28 mouse cellular contexts compared by ENCODE assay signal in genomic region chr13:100156624-100157023, GRCm38 (mm10). TPM values are rescaled to one million over a fixed set of nuclear protein-coding genes. Genes with fewer than 3 reads are reported as not detected.
DNase-seq lines count a peak whose midpoint lies in the region; ATAC-seq and TF ChIP-seq lines count a peak whose summit lies in the region.
"Had no signal": no experiment of that assay in that cellular context is flagged by ENCODE, and none has a peak within 500 bp of the region (broad histone marks: within the 10 kb centered on the region; RNA-seq: fewer than 3 reads in every experiment).

No protein-coding gene starts in this region.

- peak; percentile 12 for DNase-seq in lung, postnatal 25 days (ENCODE audit: low spot score)
- DNase-seq in lung, postnatal 10 days, result no peak
- DNase-seq in gastrocnemius, adult 2 months, result no peak
- DNase-seq: adrenal gland, postnatal 10 days; adrenal gland, postnatal 36 days; B cell, adult 2 months; cerebellum, adult 11 months; cerebellum, adult 2 months; cerebellum, adult 9-11 months; cerebellum, postnatal 25 days; gastrocnemius, postnatal 14 days; heart, adult 18-20 months; heart, postnatal 10 days; heart, postnatal 4 days had no signal

- no peak overlapping the region for H3K27ac ChIP-seq in gastrocnemius, adult 2 months
- H3K27ac ChIP-seq: embryonic facial prominence, embryonic 12.5 days; embryonic facial prominence, embryonic 15.5 days; forebrain, embryonic 10.5 days; forebrain, embryonic 13.5 days; heart, embryonic 15.5 days; hindbrain, embryonic 14.5 days; hindbrain, postnatal 0 days had no signal

- ATAC-seq in granulocyte monocyte progenitor cell, adult 5-6 weeks (replicated peaks; ENCODE audit: poor library complexity, severe bottlenecking), result peak; percentile 25
- ATAC-seq in monocyte, adult 5-6 weeks (replicated peaks; ENCODE audit: insufficient number of reproducible peaks, low FRiP score, low TSS enrichment, poor library complexity, severe bottlenecking), result 0 out of 2 replicates have a peak, but pooled peaks have one; percentile 24
- ATAC-seq in erythroid progenitor cell, adult 5-6 weeks (replicated peaks; ENCODE audit: low FRiP score, poor library complexity, severe bottlenecking), result no peak
- ATAC-seq: forebrain, embryonic 13.5 days; forebrain, embryonic 16.5 days; hindbrain, postnatal 0 days; Patski had no signal

- no peak overlapping the region for H3K4me3 ChIP-seq in gastrocnemius, adult 2 months
- H3K4me3 ChIP-seq: embryonic facial prominence, embryonic 12.5 days; embryonic facial prominence, embryonic 15.5 days; erythroblast, embryonic 14.5 days; forebrain, embryonic 10.5 days; forebrain, embryonic 13.5 days; heart, embryonic 12.5 days; heart, embryonic 15.5 days had no signal

- intact Hi-C loops in gastrocnemius, adult 2 months (cut with DNase I), result no loop called here

- TF ChIP-seq CTCF in gastrocnemius, adult 2 months (IDR thresholded peaks at IDR 0.05), result no peak

RNA-seq across cellular contexts. Expression of gene Smn1, which starts 32.0 kb away (rescaled TPM):
- total RNA-seq in granulocyte monocyte progenitor cell, adult 5-6 weeks (2014; fragmentation: Nextera tagmentation), result 101 and 113 TPM in 2 replicates
- 59.7 and 75.1 TPM in 2 replicates for total RNA-seq in granulocyte monocyte progenitor cell, adult 5-6 weeks (2017)
- 31.8 to 46.9 TPM (median 41.1 TPM) in 3 replicates for total RNA-seq in monocyte, adult 5-6 weeks (2017)
- total RNA-seq in gastrocnemius, adult 2 months (2021), result 10 to 100 TPM; 13.1 to 15.6 TPM
- 19.3 and 34.2 TPM in 2 replicates for total RNA-seq in erythroid progenitor cell, adult 5-6 weeks (2015; ENCODE audit: low replicate concordance)
- 1.7 and 28.6 TPM in 2 replicates for total RNA-seq in erythroid progenitor cell, adult 5-6 weeks (2017; ENCODE audit: low replicate concordance)

RNA-seq across cellular contexts. Expression of gene Naip2, which starts 45.3 kb away (rescaled TPM):
- 31.8 and 36.4 TPM in 2 replicates for total RNA-seq in granulocyte monocyte progenitor cell, adult 5-6 weeks (2014; fragmentation: Nextera tagmentation)
- total RNA-seq in granulocyte monocyte progenitor cell, adult 5-6 weeks (2017), result 41.2 and 41.9 TPM in 2 replicates
- 90.1 to 116 TPM (median 91.1 TPM) in 3 replicates for total RNA-seq in monocyte, adult 5-6 weeks (2017)
- under 1 TPM; 0.10 to 0.17 TPM for total RNA-seq in gastrocnemius, adult 2 months (2021)
- total RNA-seq in erythroid progenitor cell, adult 5-6 weeks (2015; ENCODE audit: low replicate concordance), result 6.7 and 12.6 TPM in 2 replicates
- total RNA-seq in erythroid progenitor cell, adult 5-6 weeks (2017; ENCODE audit: low replicate concordance), result 3.3 and 4.0 TPM in 2 replicates

RNA-seq across cellular contexts. Expression of gene Serf1, which starts 48.8 kb away (rescaled TPM):
- 57.7 and 60.1 TPM in 2 replicates for total RNA-seq in granulocyte monocyte progenitor cell, adult 5-6 weeks (2014; fragmentation: Nextera tagmentation)
- total RNA-seq in granulocyte monocyte progenitor cell, adult 5-6 weeks (2017), result 52.3 and 53.4 TPM in 2 replicates
- total RNA-seq in monocyte, adult 5-6 weeks (2017), result 2.4 TPM in 1 of 3 replicates, not detected in the others
- total RNA-seq in gastrocnemius, adult 2 months (2021), result 1 to 10 TPM; 7.6 to 8.7 TPM
- 13.0 TPM in 1 of 2 replicates, not detected in the other for total RNA-seq in erythroid progenitor cell, adult 5-6 weeks (2015; ENCODE audit: low replicate concordance)
- not detected in 2 replicates for total RNA-seq in erythroid progenitor cell, adult 5-6 weeks (2017; ENCODE audit: low replicate concordance)

RNA-seq across cellular contexts. Expression of gene Bdp1, which starts 52.8 kb away (rescaled TPM):
- 37.0 and 38.2 TPM in 2 replicates for total RNA-seq in granulocyte monocyte progenitor cell, adult 5-6 weeks (2014; fragmentation: Nextera tagmentation)
- 54.2 and 57.0 TPM in 2 replicates for total RNA-seq in granulocyte monocyte progenitor cell, adult 5-6 weeks (2017)
- total RNA-seq in monocyte, adult 5-6 weeks (2017), result 51.2 to 111 TPM (median 57.1 TPM) in 3 replicates
- total RNA-seq in gastrocnemius, adult 2 months (2021), result 10 to 100 TPM; 16.4 to 20.0 TPM
- 25.9 and 26.8 TPM in 2 replicates for total RNA-seq in erythroid progenitor cell, adult 5-6 weeks (2015; ENCODE audit: low replicate concordance)
- total RNA-seq in erythroid progenitor cell, adult 5-6 weeks (2017; ENCODE audit: low replicate concordance), result 55.7 and 56.3 TPM in 2 replicates
